Comparison of ENCODE assay signal across 8 mouse cellular contexts in genomic region chr3:61364661-61364977, GRCm38 (mm10). TPM values are rescaled to one million over a fixed set of nuclear protein-coding genes. Genes with fewer than 3 reads are reported as not detected.
DNase-seq lines count a peak whose midpoint lies in the region; ATAC-seq lines count a peak whose summit lies in the region.

No protein-coding gene starts in this region.

- no peaks in the 10 kb centered on the region for H3K27me3 ChIP-seq in kidney, embryonic 16.5 days (ENCODE audit: insufficient read depth, low read length)
- no peaks in the 10 kb centered on the region for H3K27me3 ChIP-seq in hindbrain, embryonic 15.5 days
- no peaks in the 10 kb centered on the region for H3K27me3 ChIP-seq in midbrain, embryonic 14.5 days (ENCODE audit: control insufficient read depth, insufficient read depth, low read length)

- H3K4me2 ChIP-seq in kidney, embryonic 16.5 days (replicated peaks; ENCODE audit: low read depth, low read length) = peak overlapping the region; percentile 85
- H3K4me2 ChIP-seq in hindbrain, embryonic 15.5 days = peak overlapping the region; percentile 90
- peak overlapping the region; percentile 71 for H3K4me2 ChIP-seq in midbrain, embryonic 14.5 days (ENCODE audit: low read length)

- WGBS in kidney, embryonic 16.5 days = 0% methylated on average over 33 of the region's 33 CpGs
- WGBS in hindbrain, embryonic 15.5 days = 0% methylated on average over 24 of the region's 33 CpGs
- WGBS in midbrain, embryonic 14.5 days = 0% methylated on average over 33 of the region's 33 CpGs

- H3K27ac ChIP-seq in kidney, embryonic 16.5 days (ENCODE audit: low read length) = peak overlapping the region; percentile 75
- peak overlapping the region; percentile 28 for H3K27ac ChIP-seq in brown adipose tissue, adult 24 weeks (replicated peaks; ENCODE audit: low read depth, low read length)
- H3K27ac ChIP-seq in hindbrain, embryonic 15.5 days (replicated peaks) = peak overlapping the region; percentile 89
- H3K27ac ChIP-seq in midbrain, embryonic 14.5 days (replicated peaks; ENCODE audit: low read depth, low read length) = peak overlapping the region; percentile 89

- H3K36me3 ChIP-seq in kidney, embryonic 16.5 days (ENCODE audit: insufficient read depth, low read length) = no peaks in the 10 kb centered on the region
- peaks cover 3% of the 10 kb centered on the region; the same call in 1 of the 2 replicates for H3K36me3 ChIP-seq in hindbrain, embryonic 15.5 days
- H3K36me3 ChIP-seq in midbrain, embryonic 14.5 days (ENCODE audit: control insufficient read depth, insufficient read depth, low read length) = no peaks in the 10 kb centered on the region

- H3K9me3 ChIP-seq in kidney, embryonic 16.5 days (ENCODE audit: low read length) = no peaks in the 10 kb centered on the region
- H3K9me3 ChIP-seq in hindbrain, embryonic 15.5 days = no peaks in the 10 kb centered on the region
- no peaks in the 10 kb centered on the region for H3K9me3 ChIP-seq in midbrain, embryonic 14.5 days (ENCODE audit: control insufficient read depth, low read length)

- intact Hi-C loops in left cerebral cortex, postnatal 25 days (cut with DNase I) = loop anchor here (2.0 to 5.0 kb wide), 4 partner anchors 97 to 828 kb away; no protein-coding TSS in a partner anchor

- ATAC-seq in kidney, embryonic 16.5 days (ENCODE audit: low FRiP score, low TSS enrichment) = peak; percentile 29
- peak; percentile 64; the same call in 1 of the 2 replicates for ATAC-seq in hindbrain, embryonic 15.5 days (ENCODE audit: low FRiP score, low read depth)
- peak; percentile 61; the same call in 1 of the 2 replicates for ATAC-seq in midbrain, embryonic 14.5 days (ENCODE audit: low FRiP score, low TSS enrichment)

- peaks cover 5% of the 10 kb centered on the region for H3K4me1 ChIP-seq in kidney, embryonic 16.5 days (ENCODE audit: insufficient read depth, low read length)
- no peaks in the 10 kb centered on the region; the same call in 1 of the 2 replicates for H3K4me1 ChIP-seq in brown adipose tissue, adult 24 weeks (ENCODE audit: control insufficient read depth, insufficient read depth, insufficient read length, low read length)
- H3K4me1 ChIP-seq in hindbrain, embryonic 15.5 days (replicated peaks) = peaks cover 37% of the 10 kb centered on the region
- peaks cover 23% of the 10 kb centered on the region for H3K4me1 ChIP-seq in midbrain, embryonic 14.5 days (ENCODE audit: control insufficient read depth, insufficient read depth, low read length)

- H3K4me3 ChIP-seq in kidney, embryonic 16.5 days (ENCODE audit: low read length) = peak overlapping the region; percentile 90
- peak overlapping the region; percentile 89 for H3K4me3 ChIP-seq in brown adipose tissue, adult 24 weeks (ENCODE audit: insufficient read depth, low read depth, low read length)
- peak overlapping the region; percentile 82 for H3K4me3 ChIP-seq in hindbrain, embryonic 15.5 days
- H3K4me3 ChIP-seq in midbrain, embryonic 14.5 days (replicated peaks; ENCODE audit: low read depth, low read length) = peak overlapping the region; percentile 61

- peak overlapping the region; percentile 89 for H3K9ac ChIP-seq in kidney, embryonic 16.5 days (replicated peaks; ENCODE audit: low read length)
- H3K9ac ChIP-seq in hindbrain, embryonic 15.5 days = peak overlapping the region; percentile 86
- peak overlapping the region; percentile 63 for H3K9ac ChIP-seq in midbrain, embryonic 14.5 days (replicated peaks; ENCODE audit: low read length)

- no peak for DNase-seq in kidney, adult 18-20 months
- no peak for DNase-seq in midbrain, embryonic 14.5 days
- DNase-seq in left cerebral cortex, postnatal 25 days (ENCODE audit: low spot score in 2 of 2) = no peak
- DNase-seq in thymus, postnatal 4 days = no peak
- no peak for DNase-seq in adrenal gland, postnatal 10 days

RNA-seq across cellular contexts. Expression of gene B430305J03Rik, which starts 1.1 kb away (rescaled TPM):
- not detected in 2 replicates for polyA plus RNA-seq in kidney, embryonic 16.5 days (2015; fragmentation: Nextera tagmentation; extraction: Ambion mirVana)
- polyA plus RNA-seq in brown adipose tissue, adult 24 weeks (2012; ENCODE audit: insufficient read depth, insufficient read length, missing spikeins) = not detected in 2 replicates
- not detected in 2 replicates for polyA plus RNA-seq in hindbrain, embryonic 15.5 days (2015; fragmentation: Nextera tagmentation; extraction: Ambion mirVana)
- not detected in 2 replicates for polyA plus RNA-seq in midbrain, embryonic 14.5 days (2014; fragmentation: Nextera tagmentation; extraction: Ambion mirVana)
- total RNA-seq in left cerebral cortex, postnatal 25 days (2021) = 1 to 10 TPM; 2.4 to 2.7 TPM
- under 1 TPM; 0.15 to 0.21 TPM for total RNA-seq in adrenal gland, postnatal 10 days (2021)

RNA-seq across cellular contexts. Expression of gene Rap2b, which starts 3.2 kb away (rescaled TPM):
- polyA plus RNA-seq in kidney, embryonic 16.5 days (2015; fragmentation: Nextera tagmentation; extraction: Ambion mirVana) = 5.8 and 5.9 TPM in 2 replicates
- 3.0 and 3.2 TPM in 2 replicates for polyA plus RNA-seq in brown adipose tissue, adult 24 weeks (2012; ENCODE audit: insufficient read depth, insufficient read length, missing spikeins)
- 10.7 and 11.9 TPM in 2 replicates for polyA plus RNA-seq in hindbrain, embryonic 15.5 days (2015; fragmentation: Nextera tagmentation; extraction: Ambion mirVana)
- polyA plus RNA-seq in midbrain, embryonic 14.5 days (2014; fragmentation: Nextera tagmentation; extraction: Ambion mirVana) = 12.6 and 13.2 TPM in 2 replicates
- 10 to 100 TPM; 41.7 to 46.3 TPM for total RNA-seq in left cerebral cortex, postnatal 25 days (2021)
- total RNA-seq in adrenal gland, postnatal 10 days (2021) = 1 to 10 TPM; 5.8 to 6.4 TPM

Comparison
In these comparisons a context has a peak if more than half of its experiments do, and no peak if none do; other contexts are left out.
1. H3K27ac ChIP-seq: peak in every context shown above with its lines; median percentile 89 in hindbrain, embryonic 15.5 days; 89 in midbrain, embryonic 14.5 days; 75 in kidney, embryonic 16.5 days; 28 in brown adipose tissue, adult 24 weeks.